Mouse (Mus musculus): ENCODE measurements around the gene Thoc5. TPM values are rescaled to one million over a fixed set of nuclear protein-coding genes. Genes with fewer than 3 reads are reported as not detected.

Gene Thoc5
- polyA plus RNA-seq, 1 experiment from 2014 or later, result 35.4 TPM

DNA sequence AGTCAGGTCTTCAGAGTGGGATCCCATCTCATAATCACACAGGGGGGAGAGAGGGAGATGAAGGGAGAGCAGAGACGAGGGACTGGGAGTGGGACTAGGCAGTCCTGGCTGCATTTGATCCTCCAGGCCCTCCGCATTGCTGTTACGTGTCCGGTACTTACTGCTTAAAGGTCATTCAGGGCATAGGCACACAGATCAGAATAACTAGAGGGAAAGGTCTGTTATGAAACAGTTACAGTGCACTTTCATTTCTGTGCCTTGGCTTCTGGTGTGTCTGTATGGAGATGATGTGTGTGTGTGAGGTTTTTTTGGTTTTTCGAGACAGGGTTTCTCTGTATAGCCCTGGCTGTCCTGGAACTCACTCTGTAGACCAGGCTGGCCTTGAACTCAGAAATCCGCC is 11.1 kb downstream of the Thoc5 start:
- DNase-seq (ENCODE audit: low spot score), result no peak

- DNase-seq (ENCODE audit: low spot score), result peak; percentile 74
Measured at GRCm38 (mm10) chr11:4916068-4916467, 20.9 kb downstream of the Thoc5 start.

DNA sequence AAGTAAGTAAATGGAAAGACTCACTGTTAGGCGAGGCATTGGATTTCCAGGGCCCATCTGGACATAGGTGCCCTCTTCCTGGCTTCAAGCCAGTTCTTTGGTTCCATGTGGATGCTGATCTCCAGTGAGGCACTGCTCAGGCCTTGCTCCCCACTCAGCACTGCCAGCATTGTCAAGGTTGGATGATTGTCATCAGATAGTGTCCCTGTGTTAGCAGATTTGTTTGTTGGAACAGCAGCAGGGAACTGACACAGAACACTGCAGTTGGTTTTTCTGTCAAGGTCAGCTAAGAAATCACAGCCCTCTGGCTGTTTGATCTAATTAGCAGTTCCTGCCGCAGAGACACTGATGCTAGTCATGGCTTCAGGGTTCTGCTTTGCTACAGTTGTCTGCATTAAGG is 26.2 kb downstream of the Thoc5 start:
- no peak for DNase-seq (ENCODE audit: low spot score)

DNA sequence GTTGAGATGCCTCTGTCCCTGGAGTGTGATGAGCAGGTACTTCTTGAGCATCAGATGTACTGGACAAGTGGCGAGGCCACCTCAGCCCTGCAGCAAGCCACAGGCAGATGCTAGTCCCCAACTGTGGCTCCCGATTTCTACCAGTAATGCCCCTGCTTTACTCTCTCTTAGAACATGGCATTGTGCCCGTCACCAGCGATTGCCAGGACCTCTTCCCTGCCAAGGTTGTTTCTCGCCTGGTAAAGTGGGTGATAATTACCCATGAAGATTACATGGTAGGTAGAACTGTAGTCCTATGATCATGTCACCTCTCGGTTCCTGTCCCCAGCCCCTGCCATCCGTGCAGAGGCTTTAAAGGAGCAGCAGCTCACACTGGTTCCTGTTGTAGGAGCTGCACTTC is 26.6 kb downstream of the Thoc5 start:
- no peak for DNase-seq (ENCODE audit: low spot score)

GRCm38 (mm10) chr11:4927224-4927623 is 32.1 kb downstream of the Thoc5 start:
- DNase-seq (ENCODE audit: low spot score), result no peak

- DNase-seq (ENCODE audit: low spot score), result no peak
Measured at GRCm38 (mm10) chr11:4931009-4931601, 36.0 kb downstream of the Thoc5 start.

GRCm38 (mm10) chr11:4936243-4936642 is 41.1 kb downstream of the Thoc5 start:
- DNase-seq (ENCODE audit: low spot score), result no peak

DNA sequence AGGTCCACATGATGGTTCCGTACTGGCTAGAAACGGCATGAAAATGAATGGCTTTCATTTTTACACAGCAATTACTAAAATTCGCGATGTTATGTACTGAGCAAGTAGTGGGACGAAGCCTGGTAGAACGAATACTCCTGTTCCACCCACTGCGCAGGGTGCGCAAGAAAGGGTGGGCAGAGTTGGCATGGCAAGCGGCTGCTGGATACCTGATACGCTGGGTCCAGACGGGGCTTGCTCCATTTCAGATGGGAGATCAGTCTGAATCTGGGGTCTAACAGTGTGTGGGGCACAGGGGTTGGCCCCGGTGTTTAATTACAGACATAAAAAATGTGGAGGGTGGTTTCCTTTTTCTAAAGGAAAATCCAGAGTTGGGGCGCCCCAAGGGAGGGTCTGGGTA is 51.4 kb downstream of the Thoc5 start:
- DNase-seq (ENCODE audit: low spot score), result no peak

DNA sequence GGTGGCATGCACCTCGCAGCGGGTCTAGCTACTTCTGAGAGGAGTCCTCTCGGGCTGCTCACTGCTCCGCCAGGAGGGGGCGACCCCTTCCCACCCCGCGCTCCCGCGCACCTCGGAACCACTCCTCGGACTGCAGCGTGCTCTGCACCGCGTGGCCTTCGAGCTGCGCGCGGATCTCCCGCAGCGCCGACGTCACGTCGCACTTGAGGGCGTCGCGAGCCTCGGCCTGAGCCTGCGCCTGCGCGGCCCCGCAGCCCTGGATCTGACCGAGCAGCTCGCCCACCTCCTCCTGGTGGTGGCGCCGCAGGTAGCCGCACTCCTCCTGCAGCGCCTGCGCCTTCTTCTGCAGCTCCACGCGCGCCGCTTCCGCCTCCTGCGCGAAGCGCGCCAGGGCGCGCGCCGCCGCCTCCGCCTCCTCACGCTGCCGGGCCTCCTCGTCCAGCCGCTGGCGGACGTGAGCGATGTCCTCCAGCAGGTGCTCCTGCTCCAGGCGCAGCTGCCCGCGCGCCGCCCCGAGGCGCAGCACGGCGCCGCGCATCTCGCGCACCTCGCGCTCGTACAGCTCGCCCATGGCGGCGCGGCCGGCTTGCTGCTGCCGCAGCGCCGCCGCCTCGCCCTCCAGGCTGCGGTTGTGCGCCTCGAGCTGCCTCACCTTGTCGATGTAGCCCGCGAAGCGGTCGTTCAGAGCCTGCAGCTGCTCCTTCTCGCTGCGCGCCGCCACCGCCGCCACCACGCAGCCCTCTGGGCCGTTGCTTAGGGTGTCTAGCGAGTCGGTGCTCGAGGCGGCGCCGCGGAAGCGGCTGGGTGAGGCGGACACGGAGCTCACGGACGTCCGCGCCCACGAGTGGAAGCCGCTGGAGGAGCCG is 52.1 kb downstream of the Thoc5 start:
- peak; percentile 84 for DNase-seq (ENCODE audit: low spot score)

- peak; percentile 12 for DNase-seq (ENCODE audit: low spot score)
Measured at GRCm38 (mm10) chr11:4947813-4948174, 52.7 kb downstream of the Thoc5 start, which contains the start of gene Nefh. Gene Nefh (minus strand): TSS chr11:4948064.

DNA sequence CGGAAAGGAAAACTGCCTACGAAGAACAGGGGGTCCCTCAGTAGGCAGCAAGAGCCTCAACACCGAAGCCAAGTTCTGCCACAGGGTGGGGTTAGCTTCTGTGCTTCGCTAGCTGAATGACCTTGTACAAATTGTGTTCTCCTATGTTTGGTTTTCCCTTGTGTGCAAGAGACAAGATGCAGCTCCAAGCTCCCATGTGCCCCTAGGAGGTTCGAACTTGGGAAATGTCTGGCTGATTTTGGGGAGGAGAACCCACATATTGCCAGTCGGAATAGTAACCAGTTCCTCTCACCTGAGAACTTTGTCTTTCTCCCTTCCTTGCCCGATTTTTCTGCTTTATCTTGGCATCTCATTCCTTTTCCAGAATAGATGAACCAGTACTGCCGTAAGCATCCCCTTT is 53.7 kb downstream of the Thoc5 start:
- no peak for DNase-seq (ENCODE audit: low spot score)

DNA sequence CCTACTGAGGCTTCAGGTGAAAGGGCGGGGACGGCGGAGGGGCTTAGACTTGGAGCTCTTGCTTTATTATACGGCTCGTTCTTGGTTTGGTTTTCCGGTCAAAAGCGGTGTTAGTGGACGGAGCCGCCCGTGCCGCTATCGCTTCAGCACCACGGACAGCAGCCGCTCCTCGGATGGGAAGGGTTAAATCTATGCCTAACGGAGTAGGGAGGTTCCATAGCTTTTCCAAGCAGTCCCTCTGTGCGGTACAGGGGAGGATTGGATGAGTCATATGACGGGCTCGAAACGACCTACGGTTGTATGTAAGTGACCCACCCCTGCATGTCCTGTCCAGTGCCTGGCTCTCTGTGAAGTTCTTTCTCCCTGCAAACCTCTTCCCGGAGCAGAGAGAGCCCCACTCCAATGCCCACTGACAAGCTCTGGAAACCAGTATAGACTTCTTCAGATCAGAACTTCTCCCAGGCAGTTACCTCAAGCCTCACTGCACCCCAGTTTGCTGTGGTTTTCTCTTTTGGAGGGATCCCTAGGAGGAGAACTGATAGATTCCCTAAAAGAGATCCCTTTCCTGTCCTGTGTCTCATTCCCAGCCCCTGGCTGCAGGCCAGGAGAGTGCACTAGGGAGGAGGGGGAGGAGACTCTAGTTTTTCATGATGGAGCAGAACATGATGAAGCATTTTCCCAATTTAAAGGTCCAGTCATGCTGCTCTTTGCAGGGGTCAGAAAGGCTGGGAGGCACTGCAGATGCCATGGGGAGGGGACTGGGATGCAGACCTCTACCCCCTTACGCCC is 54.3 kb downstream of the Thoc5 start:
- DNase-seq (ENCODE audit: low spot score), result peak; percentile 43

- DNase-seq (ENCODE audit: low spot score), result no peak
Measured at GRCm38 (mm10) chr11:4953401-4953800, 58.3 kb downstream of the Thoc5 start.

- DNase-seq (ENCODE audit: low spot score), result no peak
Measured at GRCm38 (mm10) chr11:4953918-4954317, 58.8 kb downstream of the Thoc5 start.

DNA sequence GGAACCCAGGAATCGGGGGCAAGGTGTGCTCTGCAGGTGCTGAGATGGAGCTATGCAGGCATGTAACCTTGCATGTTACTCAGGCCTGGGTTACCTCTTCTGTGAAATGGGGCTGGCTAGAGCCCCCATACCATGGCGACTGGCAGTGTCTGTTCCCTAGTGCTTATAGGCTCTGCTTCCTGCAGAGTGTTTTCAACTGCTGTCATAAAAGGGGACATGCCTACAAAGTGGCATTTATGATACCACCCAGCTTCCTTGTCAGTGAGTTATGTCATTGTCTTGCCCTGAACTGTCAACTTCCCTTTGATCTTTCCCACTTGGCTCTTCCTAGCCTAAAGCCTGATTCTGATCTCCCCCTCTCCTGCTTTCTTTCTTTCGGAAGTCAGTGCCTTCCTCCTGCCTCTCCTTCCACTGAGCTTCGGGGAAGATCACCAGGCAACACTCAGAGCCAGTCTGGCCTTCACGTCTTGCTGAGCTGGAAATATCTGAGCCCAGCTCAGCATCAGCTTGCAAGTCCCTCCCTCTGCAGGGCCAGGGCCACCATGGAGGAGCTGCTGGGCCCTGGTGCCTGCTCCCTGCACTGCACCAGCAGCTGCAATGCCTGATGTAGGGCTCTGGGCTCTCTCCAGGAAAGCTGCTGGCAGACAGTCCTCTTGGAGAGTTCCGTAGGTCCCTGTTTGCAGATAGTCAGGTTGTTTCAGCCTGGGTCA is 68.1 kb downstream of the Thoc5 start:
- DNase-seq (ENCODE audit: low spot score), result no peak

DNA sequence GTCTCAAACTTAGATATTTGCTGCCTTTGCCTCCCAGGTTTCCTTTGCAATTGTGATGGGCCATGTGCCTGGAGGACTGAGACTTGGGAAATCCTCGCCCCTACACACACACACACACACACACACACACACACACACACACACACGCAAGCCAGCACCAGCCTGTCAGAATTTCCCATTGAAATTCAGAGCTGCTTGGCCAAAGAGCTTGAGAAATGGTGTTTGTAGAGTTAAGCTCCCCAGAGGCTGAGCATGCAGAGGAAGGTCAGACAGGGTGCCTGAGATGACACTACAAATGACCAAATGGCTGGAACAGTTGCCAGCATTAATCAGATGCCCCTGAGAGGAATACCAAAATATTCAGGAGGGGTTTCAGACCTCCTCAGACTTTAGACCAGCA is 71.2 kb downstream of the Thoc5 start:
- DNase-seq (ENCODE audit: low spot score), result no peak

DNA sequence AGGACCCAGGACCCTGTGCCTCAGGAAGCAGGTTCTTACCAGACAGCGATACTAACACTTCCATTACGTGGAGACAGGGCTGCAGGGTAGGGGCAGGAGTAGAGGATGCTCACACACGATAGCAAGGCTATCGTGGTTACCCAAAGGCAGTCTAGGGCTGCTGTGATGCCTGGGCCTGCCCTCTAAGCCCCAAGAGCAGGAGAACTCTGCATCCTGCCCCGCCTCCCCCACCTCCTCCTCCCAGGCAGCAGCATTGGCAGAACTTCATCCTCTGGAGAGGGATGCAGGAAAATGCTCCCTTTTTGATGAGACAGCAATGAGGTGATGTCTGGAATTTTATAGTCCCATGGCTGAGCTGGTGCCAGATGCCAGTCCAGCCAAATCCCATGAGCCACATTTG is 71.8 kb downstream of the Thoc5 start:
- DNase-seq (ENCODE audit: low spot score), result no peak

DNA sequence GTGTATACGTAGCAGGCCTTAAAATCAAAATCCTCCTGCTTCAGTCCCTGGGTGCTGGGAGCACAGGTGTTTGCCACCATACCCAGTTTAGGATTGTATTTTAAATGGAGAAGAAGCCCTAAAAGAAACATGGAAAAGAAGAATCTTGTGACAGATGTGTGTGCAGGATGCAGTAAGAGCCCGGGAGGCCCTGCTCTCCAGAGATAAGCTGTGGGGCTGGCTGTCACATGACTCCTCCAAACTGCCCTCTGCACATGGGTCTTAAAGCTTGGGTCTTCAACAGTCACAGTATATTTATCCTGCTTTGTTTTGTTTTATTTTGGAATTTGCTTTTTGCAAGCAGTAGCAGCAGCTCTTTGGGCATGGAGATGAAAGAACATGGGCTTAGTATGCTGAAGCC is 72.4 kb downstream of the Thoc5 start:
- DNase-seq (ENCODE audit: low spot score), result no peak

- DNase-seq (ENCODE audit: low spot score), result no peak
Measured at GRCm38 (mm10) chr11:4968376-4968775, 73.3 kb downstream of the Thoc5 start.

DNA sequence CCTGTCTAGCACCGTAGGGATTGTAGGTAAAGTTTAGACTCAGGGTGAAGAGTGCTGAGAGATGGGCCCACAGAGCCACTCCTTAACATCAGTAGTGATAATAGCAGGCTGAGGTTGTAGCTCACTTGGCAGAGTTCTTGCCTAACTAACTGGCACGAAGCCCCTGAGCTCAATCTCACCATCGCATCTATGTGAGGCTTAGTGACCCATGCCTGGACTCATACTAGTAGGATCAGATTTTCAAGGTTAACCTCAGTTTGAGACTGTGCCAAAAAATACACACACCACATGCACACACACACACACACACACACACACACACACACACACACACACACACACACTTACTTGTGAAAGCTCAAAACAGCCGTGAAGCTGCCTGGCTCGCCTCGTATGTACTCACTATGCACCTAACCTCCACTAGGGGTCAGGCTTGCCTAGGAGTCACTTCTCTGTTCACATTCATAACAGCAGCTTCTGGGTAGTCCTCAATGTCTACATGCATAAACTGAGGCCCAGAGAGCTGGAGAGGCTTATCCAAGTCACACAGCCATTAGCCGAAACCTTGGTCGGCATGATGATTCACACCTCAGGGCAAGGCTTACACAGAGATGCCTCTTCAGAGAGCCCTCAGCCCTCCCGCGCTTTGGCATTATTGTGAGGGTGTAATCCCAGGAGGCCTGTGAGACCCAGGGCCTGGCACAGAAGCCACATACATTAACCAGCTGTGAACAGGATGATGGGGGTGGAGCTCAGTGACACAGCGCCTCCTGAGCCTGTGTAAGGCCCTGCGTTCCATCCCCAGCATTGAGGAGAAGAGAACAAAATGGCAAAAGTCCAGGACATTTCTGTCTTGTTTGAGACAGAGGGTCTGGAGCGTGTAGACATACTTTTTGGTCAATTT is 78.1 kb downstream of the Thoc5 start:
- DNase-seq (ENCODE audit: low spot score), result peak; percentile 80

DNA sequence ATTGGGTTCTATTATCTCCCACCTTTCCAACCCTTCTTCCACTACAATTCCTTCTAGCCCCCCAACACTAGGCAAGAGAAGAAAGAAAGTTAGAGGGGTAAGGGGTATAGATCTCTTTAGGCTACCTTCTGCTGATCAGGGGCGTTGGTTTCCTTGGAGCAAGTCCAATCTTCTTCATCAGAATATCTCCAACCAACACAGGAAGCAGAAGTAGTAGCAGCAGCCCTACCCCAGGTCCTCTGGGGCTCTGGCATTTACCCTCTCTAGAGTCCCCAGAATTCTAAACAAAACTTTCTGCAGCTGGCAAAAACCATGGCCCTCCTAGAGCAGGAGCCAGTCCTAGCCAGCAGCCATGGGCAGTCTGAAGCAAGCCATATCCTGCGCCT is 78.7 kb downstream of the Thoc5 start:
- DNase-seq (ENCODE audit: low spot score), result no peak
